Mouse (Mus musculus): ENCODE data around the gene Adh6a. TPM values are rescaled to one million over a fixed set of nuclear protein-coding genes. Genes with fewer than 3 reads are reported as not detected.

Adh6a gene
- polyA plus RNA-seq (2015; fragmentation: Illumina TruSeq; extraction: RNeasy Lipid Tissue Mini Kit (QIAGEN cat#74804); ENCODE audit: insufficient read depth, low replicate concordance) = not detected

GRCm38 (mm10) chr3:138312965-138313364 lies at the start of gene Adh6a:
Gene Adh6a, plus strand, starts transcription at chr3:138313286.

GRCm38 (mm10) chr3:138341471-138341870 lies 28.4 kb downstream of the Adh6a start, which contains the start of gene Adh6b:
Gene Adh6b, plus strand, starts transcription at chr3:138341775.

Other genes starting within 250 kb of the Adh6a start
- gene 1110002E22Rik, start 248.2 kb upstream of the Adh6a start, polyA plus RNA-seq (2015; fragmentation: Illumina TruSeq; extraction: RNeasy Lipid Tissue Mini Kit (QIAGEN cat#74804); ENCODE audit: insufficient read depth, low replicate concordance) = 0.19 TPM
- not detected for gene Gm5105, start 245.9 kb upstream of the Adh6a start, polyA plus RNA-seq (2015; fragmentation: Illumina TruSeq; extraction: RNeasy Lipid Tissue Mini Kit (QIAGEN cat#74804); ENCODE audit: insufficient read depth, low replicate concordance)
- gene Trmt10a, start 169.8 kb upstream of the Adh6a start, polyA plus RNA-seq (2015; fragmentation: Illumina TruSeq; extraction: RNeasy Lipid Tissue Mini Kit (QIAGEN cat#74804); ENCODE audit: insufficient read depth, low replicate concordance) = 14.4 TPM
- gene Mttp, start 168.3 kb upstream of the Adh6a start, polyA plus RNA-seq (2015; fragmentation: Illumina TruSeq; extraction: RNeasy Lipid Tissue Mini Kit (QIAGEN cat#74804); ENCODE audit: insufficient read depth, low replicate concordance) = 2.4 TPM
- gene 4930579F01Rik, start 119.5 kb upstream of the Adh6a start, polyA plus RNA-seq (2015; fragmentation: Illumina TruSeq; extraction: RNeasy Lipid Tissue Mini Kit (QIAGEN cat#74804); ENCODE audit: insufficient read depth, low replicate concordance) = not detected
- not detected for gene Adh7, start 95.5 kb upstream of the Adh6a start, polyA plus RNA-seq (2015; fragmentation: Illumina TruSeq; extraction: RNeasy Lipid Tissue Mini Kit (QIAGEN cat#74804); ENCODE audit: insufficient read depth, low replicate concordance)
- gene Adh1, start 52.3 kb upstream of the Adh6a start, polyA plus RNA-seq (2015; fragmentation: Illumina TruSeq; extraction: RNeasy Lipid Tissue Mini Kit (QIAGEN cat#74804); ENCODE audit: insufficient read depth, low replicate concordance) = 1.3 TPM
- gene Adh6b, start 28.5 kb downstream of the Adh6a start, polyA plus RNA-seq (2015; fragmentation: Illumina TruSeq; extraction: RNeasy Lipid Tissue Mini Kit (QIAGEN cat#74804); ENCODE audit: insufficient read depth, low replicate concordance) = not detected
- gene Adh4, start 102.2 kb downstream of the Adh6a start, polyA plus RNA-seq (2015; fragmentation: Illumina TruSeq; extraction: RNeasy Lipid Tissue Mini Kit (QIAGEN cat#74804); ENCODE audit: insufficient read depth, low replicate concordance) = not detected
- 96.8 TPM for gene Adh5, start 129.8 kb downstream of the Adh6a start, polyA plus RNA-seq (2015; fragmentation: Illumina TruSeq; extraction: RNeasy Lipid Tissue Mini Kit (QIAGEN cat#74804); ENCODE audit: insufficient read depth, low replicate concordance)
- 57.8 TPM for gene Metap1, start 176.2 kb downstream of the Adh6a start, polyA plus RNA-seq (2015; fragmentation: Illumina TruSeq; extraction: RNeasy Lipid Tissue Mini Kit (QIAGEN cat#74804); ENCODE audit: insufficient read depth, low replicate concordance)
- 174 TPM for gene Eif4e, start 212.9 kb downstream of the Adh6a start, polyA plus RNA-seq (2015; fragmentation: Illumina TruSeq; extraction: RNeasy Lipid Tissue Mini Kit (QIAGEN cat#74804); ENCODE audit: insufficient read depth, low replicate concordance)